Mouse (Mus musculus): ENCODE measurements around the gene Rab7b.
A peak's percentile ranks its signal among the peaks of the same experiment; 100 is the strongest.

Rab7b gene

GRCm38 (mm10) chr1:131691356-131691755 lies 2.9 kb downstream of the Rab7b start:
- no peak for ATAC-seq (ENCODE audit: insufficient number of reproducible peaks, low FRiP score, low TSS enrichment)

- ATAC-seq (ENCODE audit: insufficient number of reproducible peaks, low FRiP score, low TSS enrichment) = no peak
Observed at GRCm38 (mm10) chr1:131695308-131695707, 6.8 kb downstream of the Rab7b start.

- no peak for ATAC-seq (ENCODE audit: insufficient number of reproducible peaks, low FRiP score, low TSS enrichment)
Observed at GRCm38 (mm10) chr1:131696325-131696724, 7.8 kb downstream of the Rab7b start.

GRCm38 (mm10) chr1:131698770-131699169 lies 10.3 kb downstream of the Rab7b start:
- no peak for ATAC-seq (ENCODE audit: insufficient number of reproducible peaks, low FRiP score, low TSS enrichment)

GRCm38 (mm10) chr1:131699642-131700041 lies 11.1 kb downstream of the Rab7b start:
- ATAC-seq (ENCODE audit: insufficient number of reproducible peaks, low FRiP score, low TSS enrichment) = no peak

GRCm38 (mm10) chr1:131700447-131700846 lies 12.0 kb downstream of the Rab7b start:
- no peak for ATAC-seq (ENCODE audit: insufficient number of reproducible peaks, low FRiP score, low TSS enrichment)

GRCm38 (mm10) chr1:131701391-131701790 lies 12.9 kb downstream of the Rab7b start:
- no peak for ATAC-seq (ENCODE audit: insufficient number of reproducible peaks, low FRiP score, low TSS enrichment)

- ATAC-seq (ENCODE audit: insufficient number of reproducible peaks, low FRiP score, low TSS enrichment) = no peak
Observed at GRCm38 (mm10) chr1:131702094-131702766, 13.7 kb downstream of the Rab7b start.

- ATAC-seq (ENCODE audit: insufficient number of reproducible peaks, low FRiP score, low TSS enrichment) = no peak
Observed at GRCm38 (mm10) chr1:131703482-131703881, 15.0 kb downstream of the Rab7b start.

GRCm38 (mm10) chr1:131708338-131708737 lies 19.8 kb downstream of the Rab7b start:
- ATAC-seq (ENCODE audit: insufficient number of reproducible peaks, low FRiP score, low TSS enrichment) = peak; percentile 64; the same call in 1 of the 2 replicates

GRCm38 (mm10) chr1:131711518-131711917 lies 23.0 kb downstream of the Rab7b start:
- no peak for ATAC-seq (ENCODE audit: insufficient number of reproducible peaks, low FRiP score, low TSS enrichment)

- ATAC-seq (ENCODE audit: insufficient number of reproducible peaks, low FRiP score, low TSS enrichment) = peak; percentile 37; the same call in 1 of the 2 replicates
Observed at GRCm38 (mm10) chr1:131712386-131712785, 23.9 kb downstream of the Rab7b start.

GRCm38 (mm10) chr1:131714388-131715337 lies 26.2 kb downstream of the Rab7b start:
- no peak for ATAC-seq (ENCODE audit: insufficient number of reproducible peaks, low FRiP score, low TSS enrichment)

- no peak for ATAC-seq (ENCODE audit: insufficient number of reproducible peaks, low FRiP score, low TSS enrichment)
Observed at GRCm38 (mm10) chr1:131718952-131719694, 30.6 kb downstream of the Rab7b start.

- no peak for ATAC-seq (ENCODE audit: insufficient number of reproducible peaks, low FRiP score, low TSS enrichment)
Observed at GRCm38 (mm10) chr1:131721989-131722388, 33.5 kb downstream of the Rab7b start.

- ATAC-seq (ENCODE audit: insufficient number of reproducible peaks, low FRiP score, low TSS enrichment) = no peak
Observed at GRCm38 (mm10) chr1:131723549-131723948, 35.1 kb downstream of the Rab7b start.

GRCm38 (mm10) chr1:131726586-131726985 lies 38.1 kb downstream of the Rab7b start:
- no peak for ATAC-seq (ENCODE audit: insufficient number of reproducible peaks, low FRiP score, low TSS enrichment)

- ATAC-seq (ENCODE audit: insufficient number of reproducible peaks, low FRiP score, low TSS enrichment) = no peak
Observed at GRCm38 (mm10) chr1:131730639-131731437, 42.3 kb downstream of the Rab7b start.

GRCm38 (mm10) chr1:131733474-131734180 lies 45.1 kb downstream of the Rab7b start:
- ATAC-seq (ENCODE audit: insufficient number of reproducible peaks, low FRiP score, low TSS enrichment) = no peak
